Mouse (Mus musculus) adipocyte (in vitro differentiated cells): ENCODE measurements around the gene Usp7.
"Not testable (repeated sequence)": the region's sequence is repeated elsewhere in the genome, so short reads cannot be mapped to it uniquely, and the experiment has no call there.

Experiments used
- DNase-seq: peaks from one replicate; pipeline ENCODE4 v3.0.0-alpha.2; 2016; ENCODE audit warnings: low spot score

The Usp7 gene

DNA sequence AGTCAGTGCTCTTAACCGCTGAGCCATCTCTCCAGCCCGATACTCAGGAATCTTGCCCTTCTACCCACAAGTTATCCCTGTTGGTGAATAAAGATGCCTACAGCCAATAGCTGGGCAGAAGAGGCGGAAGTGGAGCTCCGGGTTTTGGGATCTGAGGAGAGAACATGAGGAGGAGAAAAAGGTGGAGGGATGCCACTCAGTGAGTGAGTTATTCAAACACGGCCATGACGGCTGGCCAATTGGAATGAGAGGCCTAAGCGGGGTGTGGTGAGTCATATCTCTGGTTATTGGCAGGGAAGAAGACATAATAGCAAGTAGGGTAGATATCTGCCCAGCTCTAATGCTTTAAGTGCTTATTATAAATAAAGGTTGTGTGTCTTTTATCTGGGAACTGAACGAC is 43.2 kb downstream of the Usp7 start:
- DNase-seq = no peak

DNA sequence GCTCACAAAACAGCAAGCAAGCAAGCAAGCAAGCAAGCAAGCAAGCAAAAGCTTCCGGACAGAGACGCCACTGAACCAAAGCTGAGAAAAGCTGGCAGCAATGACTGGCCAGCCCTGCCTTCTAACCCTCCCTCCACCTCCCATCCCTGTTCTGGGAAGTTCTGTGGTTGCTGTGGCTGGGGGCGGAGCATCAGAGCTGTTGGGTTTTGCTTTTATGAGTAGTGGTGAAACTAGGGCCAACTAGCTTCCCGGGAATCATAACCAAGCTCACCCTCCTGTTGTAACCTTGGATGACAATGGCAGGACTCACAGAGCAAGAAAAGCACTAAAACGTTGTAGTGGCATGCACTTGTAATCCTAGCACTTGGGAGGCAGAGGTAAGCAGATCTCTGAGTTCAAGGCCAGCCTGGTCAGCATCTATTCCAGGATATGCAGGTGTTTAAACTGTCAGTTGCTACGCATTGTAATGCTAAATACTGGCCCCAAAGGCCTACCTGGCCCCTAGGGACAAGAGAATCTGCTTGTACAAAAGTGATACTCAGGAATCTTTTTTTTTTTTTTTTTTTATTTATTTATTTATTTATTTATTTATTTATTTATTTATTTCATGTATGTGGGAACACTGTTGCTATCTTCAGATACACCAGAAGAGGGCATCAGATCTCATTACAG is 43.8 kb downstream of the Usp7 start:
- DNase-seq = no peak

DNA sequence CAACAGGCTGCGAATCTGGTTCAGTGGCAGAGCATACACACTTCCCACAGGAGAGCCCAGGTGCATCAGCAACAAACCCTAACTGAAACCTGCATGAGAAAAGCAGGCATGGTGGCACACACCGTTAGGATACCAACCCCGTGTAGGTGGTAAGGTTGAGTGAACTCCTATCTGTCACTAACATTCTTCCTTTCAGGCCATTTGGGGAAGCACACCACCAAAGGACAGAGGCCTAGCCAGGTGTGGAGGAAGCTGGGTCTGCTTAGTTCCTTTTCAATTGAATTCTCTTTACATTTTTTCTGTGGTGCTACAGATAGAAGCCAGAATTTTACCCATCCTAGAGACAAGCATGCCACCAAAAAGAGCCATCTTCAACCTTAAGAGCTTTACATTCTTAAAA is 44.3 kb downstream of the Usp7 start:
- no peak for DNase-seq

DNA sequence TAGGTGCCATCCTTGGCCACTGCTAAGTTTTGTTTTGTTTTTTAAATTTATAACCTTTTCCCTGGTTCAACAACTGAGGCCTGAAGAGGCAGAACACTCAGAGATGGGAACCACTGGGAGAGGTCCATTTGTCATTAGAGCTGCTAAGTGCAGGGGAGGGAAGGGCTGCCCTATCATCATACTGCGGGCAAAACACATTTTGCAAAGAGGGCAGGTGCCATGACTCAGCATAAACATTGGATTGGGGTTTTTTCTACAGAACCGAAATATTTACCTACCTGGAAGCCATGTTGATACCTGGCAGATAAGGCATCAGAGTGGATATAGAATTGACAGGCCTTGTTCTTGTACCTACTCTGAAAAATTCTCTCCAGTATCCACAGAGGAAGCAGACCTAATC is 45.6 kb downstream of the Usp7 start:
- no peak for DNase-seq

DNA sequence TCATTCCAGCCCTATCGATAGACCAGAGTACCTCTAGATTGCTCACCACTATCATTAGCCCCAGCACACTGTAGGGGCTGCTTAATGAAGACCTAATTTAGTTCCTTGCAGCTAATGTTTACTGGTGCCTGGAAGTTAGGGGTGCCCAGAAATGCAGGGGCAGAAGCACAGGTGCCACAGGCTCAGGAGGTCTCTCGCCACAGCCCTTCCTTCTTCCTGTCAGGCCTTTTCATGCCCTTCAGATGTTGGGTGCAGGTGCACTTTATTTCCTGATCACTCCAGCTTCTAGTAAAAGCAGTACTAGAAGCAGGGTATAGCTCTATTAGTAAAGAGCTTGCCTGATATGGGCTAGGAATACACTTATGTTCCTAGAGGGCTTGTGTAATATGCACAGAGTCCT is 46.4 kb downstream of the Usp7 start:
- DNase-seq = no peak

DNA sequence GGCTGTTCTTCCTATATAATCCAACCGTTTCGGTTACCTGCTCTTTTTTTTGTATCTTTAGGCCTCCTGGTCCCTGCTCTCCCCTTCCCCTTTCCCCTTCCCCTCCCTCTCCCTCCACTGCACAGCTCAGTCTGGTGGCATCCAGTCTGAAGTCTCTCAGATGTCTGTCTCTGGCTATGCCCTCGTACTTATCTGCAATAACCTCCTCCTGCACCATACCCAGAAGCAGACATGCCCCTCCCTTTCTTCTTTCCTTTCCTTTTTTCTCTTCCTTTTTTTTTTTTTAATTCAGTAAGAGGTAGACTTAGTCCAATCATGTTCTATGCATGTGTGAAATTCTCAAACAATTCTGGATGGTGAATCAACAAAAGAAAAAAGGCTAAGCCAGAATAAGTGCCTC is 48.1 kb downstream of the Usp7 start:
- no peak for DNase-seq

DNA sequence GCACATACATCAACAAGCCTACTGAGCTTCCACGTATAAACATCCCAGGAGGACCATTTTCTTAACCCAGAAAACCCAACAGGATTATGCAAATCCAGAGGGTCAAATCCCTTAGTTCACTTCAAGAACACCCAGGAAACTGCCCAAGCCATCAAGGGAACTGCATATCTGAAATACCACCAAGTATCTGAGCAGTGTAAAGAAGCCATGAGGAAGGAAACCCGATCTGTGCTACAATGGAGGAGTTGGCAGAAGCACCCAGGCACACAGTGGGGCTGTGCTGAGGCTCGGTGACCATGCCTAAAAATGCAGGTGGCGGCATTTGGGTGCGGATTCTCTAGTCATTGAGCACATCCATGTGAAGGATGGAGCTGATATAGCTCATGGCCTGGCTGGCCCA is 50.4 kb downstream of the Usp7 start:
- no peak for DNase-seq

DNA sequence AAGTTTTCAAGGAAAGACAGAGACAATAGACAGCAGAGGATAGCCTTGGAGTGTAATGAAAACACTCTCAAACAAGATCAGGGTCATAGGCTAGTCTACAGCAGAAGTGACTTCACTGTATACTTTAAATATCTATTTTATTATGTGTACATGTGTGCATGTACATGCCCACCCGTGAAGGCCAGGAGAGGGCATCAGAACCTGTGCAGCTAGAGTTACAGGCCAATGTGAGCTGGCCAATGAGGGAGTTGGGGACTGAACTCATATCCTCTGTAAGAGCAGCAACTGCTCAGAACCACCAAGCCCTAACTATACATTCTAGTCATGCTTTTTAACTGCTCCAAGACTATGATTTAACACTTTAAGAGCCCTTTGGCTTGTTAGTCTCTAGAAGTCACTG is 51.0 kb downstream of the Usp7 start:
- no peak for DNase-seq

DNA sequence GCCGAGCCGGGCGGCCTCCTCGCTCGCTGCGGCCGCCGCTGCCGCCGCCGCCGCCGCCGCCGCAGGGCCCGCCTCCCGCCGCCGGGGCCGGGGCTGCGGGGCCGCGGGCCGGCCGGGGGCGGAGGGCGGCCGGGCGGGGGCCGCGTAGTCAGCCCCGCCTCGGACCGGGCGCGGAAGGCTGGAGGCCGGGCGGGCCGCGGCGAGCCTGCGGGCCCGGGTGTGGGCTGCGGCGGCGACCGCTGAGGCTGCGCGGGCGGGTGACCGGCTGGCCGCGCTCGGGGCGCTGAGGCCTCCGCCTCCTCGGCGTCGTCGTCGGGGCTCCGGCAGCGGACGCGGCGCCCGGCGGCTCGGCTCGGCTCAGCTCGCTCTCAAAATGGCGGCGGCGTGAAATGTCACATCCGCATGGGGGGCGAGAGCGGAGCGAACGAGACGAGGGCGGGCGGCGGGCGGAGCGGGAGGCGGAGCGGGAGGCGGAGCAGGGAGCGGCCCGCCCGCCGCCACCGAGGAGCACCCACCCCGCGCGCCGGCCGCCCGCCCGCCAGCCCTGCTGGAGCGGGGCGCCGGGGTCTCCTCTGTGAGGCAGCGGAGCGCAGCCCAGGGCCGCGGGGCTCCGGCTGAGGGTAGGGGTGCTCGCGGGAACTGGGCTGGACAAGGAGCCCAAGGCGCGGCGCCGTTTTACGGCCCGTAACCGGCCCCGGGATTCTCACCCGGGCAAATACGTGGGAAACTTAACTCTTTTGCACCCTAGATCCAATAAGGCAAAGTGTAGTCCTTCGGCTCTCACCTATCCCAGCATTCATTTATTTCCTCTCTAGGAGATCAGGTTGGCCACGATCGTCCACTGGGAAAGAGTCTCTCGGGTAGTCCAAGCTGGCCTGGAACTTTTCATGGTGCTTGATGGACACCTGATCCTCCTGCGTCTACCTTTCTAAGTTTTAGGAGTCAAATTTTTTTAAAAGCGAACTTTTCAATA is 53.3 kb downstream of the Usp7 start:
- peak; percentile 89 for DNase-seq

DNA sequence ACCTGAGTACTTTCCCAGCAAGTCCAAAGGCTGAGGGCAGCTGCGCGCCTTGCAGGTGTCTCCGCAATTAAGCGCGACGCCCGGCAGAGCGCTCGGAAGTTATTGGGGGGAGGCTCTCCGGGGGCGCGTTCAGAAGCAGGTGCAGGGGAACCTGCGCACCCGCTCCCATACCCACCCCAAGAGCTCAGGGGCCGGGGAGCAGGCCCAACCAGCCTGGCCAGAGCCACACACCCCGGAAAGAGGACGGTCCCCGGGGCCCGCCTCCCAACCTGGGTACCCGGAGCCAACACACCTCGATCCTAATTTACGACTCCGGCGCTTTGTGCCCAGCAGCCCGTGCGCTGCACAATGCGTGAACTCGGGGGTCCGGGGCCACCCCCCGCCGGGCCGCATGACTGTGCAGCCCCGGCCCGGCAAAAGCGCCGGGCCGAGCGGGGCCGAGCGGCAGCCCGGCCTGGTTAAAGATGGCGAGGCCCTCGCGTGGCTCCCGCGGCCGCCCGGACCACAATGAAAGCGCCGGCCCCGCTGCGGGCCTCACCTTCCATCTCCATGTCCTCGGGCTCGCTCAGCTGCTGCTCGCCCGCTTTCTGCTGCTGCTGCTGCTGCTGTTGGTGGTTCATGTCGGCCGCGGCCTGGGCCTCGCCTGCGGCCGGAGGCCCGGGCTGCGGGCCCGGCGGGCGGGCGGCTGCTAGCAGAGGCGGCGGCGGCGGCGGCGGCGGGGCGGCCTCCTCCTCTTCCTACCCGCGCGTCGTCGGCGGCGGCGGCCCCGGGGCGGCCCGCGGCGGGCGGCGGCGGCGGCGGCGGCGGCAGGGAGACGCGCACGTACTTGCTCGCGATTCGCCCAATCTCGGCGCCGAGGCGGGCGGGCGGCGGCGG is 54.2 kb downstream of the Usp7 start:
- no peak for DNase-seq

DNA sequence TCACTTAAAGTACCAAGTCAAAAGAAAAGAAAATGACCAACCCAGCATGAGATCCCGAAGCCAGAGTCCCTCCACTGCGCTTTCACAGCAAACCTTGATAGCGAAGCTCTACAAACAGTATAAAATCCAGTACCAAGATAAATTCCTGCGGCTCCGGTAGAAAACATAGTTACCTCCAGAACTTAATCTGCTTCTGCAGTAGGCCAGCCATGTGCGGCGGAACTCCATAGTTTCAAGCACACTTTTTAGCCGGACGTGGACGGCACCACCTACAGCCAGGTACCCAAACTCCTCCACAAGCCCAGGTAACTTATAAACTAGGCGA is 54.8 kb downstream of the Usp7 start:
- DNase-seq = no peak

DNA sequence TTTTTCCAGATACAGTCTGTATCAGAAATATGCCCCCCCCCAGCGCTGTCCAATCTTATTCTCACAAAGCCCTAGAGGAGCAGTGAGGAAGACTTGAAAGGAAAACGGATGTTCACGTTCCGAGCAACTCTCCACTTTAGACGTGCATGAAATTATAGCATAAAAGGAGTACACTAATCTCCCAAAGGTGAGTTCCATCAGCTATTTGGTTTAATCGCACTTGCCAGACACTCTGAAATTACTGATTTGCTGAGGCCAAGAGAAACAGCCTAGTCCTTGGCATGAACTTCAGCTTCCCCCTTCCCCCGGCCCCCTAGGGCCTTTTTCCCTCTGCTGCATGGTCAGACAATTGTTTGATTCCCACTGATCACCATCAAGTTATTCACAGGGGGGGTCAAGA is 55.4 kb downstream of the Usp7 start:
- no peak for DNase-seq

DNA sequence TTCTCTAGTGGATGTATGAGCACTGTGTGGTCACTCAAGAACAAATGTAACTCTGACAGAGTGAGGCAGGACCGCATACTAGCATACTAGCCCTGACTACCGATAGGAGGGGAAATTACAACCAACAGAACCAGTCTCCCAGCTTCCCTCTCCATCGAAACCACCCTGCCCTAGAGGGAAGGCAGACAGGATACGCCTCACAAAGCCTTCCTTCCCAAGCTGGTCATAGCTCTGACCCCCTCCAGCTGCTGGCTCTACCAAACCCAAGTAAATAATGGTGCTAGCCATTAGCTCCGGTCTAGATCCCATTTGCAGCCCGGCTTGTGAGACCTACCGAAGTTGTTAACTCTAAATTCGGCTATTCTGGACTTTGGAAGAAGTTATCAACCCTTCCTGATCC is 56.1 kb downstream of the Usp7 start:
- no peak for DNase-seq

DNA sequence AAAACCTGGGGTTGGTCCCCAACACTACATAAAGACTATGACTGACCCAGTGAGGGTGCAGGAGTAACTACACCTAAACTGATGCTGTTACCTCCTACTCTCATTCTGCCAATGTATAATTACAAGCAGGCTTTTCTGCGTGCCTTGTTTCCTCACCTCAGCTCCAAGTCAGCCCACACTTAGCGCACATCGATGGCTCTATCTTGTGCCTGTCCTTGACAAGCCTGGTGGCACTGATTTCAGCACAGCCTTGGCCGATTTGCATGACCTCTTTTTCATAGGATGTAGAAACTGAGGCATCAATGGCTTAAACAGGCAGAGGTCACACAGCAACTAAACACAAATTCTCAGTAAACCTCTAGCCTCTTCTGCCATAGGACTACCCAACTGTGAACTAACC is 57.4 kb downstream of the Usp7 start:
- no peak for DNase-seq

DNA sequence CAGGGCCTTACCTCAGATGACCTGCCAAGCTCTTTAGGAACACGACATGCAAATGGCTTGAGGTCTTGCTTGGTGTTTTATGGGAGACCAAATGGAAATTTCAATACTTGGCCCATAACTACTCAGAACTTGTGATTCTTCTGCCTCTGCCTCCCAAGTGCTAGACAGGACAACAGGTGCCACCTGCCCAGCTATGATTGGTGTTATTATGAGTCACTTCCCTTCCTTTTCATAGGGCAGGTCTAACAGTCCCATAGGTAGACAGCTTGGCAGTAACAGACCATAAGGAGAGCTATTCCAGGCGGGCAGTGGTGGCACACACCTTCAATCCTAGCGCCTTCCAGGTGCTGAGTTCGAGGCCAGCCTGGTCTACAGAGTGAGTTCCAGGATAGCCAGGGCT is 58.5 kb downstream of the Usp7 start:
- no peak for DNase-seq

DNA sequence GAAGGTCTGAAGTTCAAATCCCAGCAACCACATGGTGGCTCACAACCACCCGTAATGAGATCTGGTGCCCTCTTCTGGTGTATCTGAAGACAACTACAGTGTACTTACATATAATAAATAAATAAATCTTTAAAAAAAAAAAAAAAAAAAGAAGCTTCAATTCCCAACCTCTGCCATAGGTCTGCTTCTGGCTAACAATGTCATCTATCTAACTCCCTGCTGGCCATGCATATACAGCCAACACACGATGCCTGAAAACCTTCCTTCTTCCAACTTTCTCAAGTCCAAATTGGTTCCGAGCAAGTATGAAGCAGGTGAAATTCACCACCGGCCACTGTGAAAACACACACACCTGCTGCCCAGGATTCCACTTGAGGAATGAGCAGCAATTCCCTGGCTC is 59.7 kb downstream of the Usp7 start:
- not testable (repeated sequence) for DNase-seq

DNA sequence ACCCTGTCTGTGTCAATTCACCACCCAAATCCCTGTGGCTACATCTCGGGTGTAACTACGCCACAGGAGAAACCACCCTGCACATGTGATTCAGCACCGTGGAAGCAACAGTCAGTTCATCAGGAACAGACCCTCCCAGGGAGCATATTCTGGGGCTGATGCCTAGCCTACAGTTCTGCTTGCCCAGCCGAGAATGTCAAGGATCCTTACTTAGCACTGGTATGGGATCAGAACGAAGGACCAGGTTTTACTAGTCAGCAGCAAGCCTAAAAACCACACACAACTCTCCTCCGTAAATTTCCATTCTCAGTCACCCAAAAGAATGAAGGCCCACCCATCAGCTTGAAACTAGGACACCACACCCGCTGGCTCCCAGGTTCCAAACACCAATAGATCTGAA is 60.5 kb downstream of the Usp7 start:
- no peak for DNase-seq

DNA sequence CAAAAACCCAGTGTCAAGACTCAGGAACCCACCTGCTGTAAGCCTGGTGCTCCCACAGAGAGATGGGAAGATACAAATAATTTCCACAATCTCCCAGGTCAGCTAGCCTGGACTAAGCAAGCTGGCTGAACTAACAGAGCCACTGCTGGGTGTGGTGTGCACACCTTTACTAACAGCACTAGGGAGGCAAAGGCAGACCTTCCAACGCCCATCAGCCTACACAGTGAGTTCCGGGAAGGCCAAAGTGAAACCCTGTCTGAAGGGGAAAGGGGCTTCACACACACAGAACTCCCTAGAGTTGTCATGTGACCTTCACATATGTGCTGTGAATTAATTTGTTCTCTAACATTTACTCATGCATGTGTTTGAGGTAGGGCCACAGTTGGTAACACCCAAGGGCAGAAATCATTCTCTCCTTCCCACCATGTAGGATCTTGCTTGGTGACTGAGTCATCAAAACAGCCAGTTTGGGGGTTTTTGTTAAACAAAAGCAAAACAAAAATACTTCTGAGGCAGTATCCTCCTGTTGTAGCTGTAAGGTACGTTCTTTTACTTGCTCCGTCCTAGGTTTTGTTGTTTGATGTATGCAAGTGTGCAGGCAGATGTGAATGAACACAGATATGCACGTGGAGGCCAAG is 63.9 kb downstream of the Usp7 start:
- no peak for DNase-seq

DNA sequence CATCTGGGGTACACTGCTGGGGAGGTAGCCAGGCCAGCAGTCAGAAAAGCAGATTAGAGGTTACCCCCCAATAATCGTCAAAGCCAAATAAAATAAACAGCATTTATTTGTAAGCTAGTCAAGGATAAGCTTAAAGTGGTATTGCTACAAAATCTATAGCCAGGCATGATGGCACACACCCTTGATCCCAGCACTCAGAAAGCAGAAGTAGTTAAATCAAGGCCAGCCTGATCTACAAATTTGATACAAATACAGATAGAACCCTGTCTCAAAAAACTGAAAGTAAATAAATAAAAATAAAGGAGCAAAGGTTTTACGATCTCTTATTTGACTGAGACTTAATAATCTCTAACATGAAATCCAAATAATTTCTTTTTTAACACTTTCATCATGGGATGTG is 66.3 kb downstream of the Usp7 start:
- DNase-seq = no peak

DNA sequence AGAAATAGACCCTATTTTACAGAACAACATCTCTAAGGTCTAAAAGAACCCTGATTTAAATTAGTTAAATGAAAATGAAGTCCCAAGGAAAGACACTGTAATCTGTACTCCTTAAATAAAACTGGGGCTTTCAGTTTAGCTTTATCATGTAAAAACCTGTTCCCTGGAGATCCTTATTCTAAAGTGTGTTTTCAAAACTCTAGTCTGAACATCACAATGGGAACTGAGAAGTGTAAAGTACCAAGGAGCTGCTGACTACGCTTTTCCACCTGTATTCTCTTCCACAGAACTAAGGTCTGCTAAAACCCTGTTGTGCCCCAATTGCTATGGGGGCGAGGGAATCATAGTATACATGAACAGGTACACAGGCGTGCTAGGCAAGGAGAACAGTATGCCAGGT is 68.1 kb downstream of the Usp7 start:
- DNase-seq = no peak

DNA sequence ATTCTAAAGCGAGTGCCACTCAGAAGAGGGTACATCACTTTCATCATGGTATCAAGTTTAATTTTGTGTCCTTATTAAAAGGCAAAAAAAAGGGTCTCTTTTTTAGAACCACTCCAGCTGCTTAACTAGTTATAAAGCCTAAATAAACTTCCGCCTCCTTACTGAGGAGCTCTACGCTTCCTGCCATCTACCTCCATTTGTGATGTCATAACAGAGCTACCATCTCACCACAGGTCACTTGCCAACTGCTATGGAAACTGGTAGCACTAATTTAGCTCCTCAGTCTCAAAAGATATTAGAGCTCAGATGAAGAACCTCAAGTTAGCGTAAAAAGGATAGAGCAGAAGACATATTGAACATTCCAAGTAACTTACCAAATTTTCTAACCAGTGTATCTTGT is 71.7 kb downstream of the Usp7 start:
- no peak for DNase-seq

DNA sequence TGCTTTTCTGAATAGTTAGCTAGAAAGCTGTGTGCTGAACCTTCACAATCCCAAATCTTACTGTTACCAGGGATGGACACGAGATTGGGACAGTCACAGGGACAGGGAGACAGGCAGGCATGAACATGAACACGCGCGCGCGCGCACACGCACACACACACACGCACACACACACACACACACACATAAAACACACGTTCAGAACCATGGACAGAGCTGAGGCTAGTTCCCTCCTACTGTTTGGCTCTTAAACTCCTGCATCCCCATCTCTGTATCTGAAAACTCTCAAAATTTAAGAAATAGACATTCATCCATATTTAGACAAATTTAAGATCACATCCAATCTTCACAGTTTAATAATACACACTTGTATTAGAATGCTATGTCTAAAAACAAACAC is 74.4 kb downstream of the Usp7 start:
- DNase-seq = peak; percentile 51
